In genomic region chr15:103109940-103110339, GRCm38 (mm10) we compare ENCODE assay signal across 27 mouse cellular contexts. TPM values are rescaled to one million over a fixed set of nuclear protein-coding genes. Genes with fewer than 3 reads are reported as not detected.
DNase-seq lines count a peak whose midpoint lies in the region; ATAC-seq lines count a peak whose summit lies in the region.
"Had no signal": no experiment of that assay in that cellular context is flagged by ENCODE, and none has a peak within 500 bp of the region (broad histone marks: within the 10 kb centered on the region; RNA-seq: fewer than 3 reads in every experiment).

No protein-coding gene starts in this region.

- DNase-seq in kidney, adult 11 months: peak; percentile 25
- no peak for DNase-seq in kidney, postnatal 10 days
- DNase-seq in limb, embryonic 11.5 days (ENCODE audit: low spot score): no peak
- DNase-seq in limb, embryonic 10.5 days (ENCODE audit: low spot score): no peak
- peak; percentile 49 for DNase-seq in retina, postnatal 7 days (ENCODE audit: low read depth, low spot score)
- DNase-seq in yolk sac, embryonic 10.5 days (ENCODE audit: low spot score): peak; percentile 43
- DNase-seq in heart, embryonic 10.5 days (ENCODE audit: low spot score): no peak
- DNase-seq: adrenal gland, postnatal 25 days; cerebellum, adult 8-10 months; cerebellum, postnatal 36 days; embryo, embryonic 11 days; layer of hippocampus, adult 9-11 months; liver; liver, postnatal 0 days; right cerebral cortex, postnatal 25 days; thymus, adult 2 months; thymus, postnatal 4 days had no signal

- H3K9me3 ChIP-seq in limb, embryonic 11.5 days (ENCODE audit: control insufficient read depth, low read length): no peaks in the 10 kb centered on the region
- no peaks in the 10 kb centered on the region for H3K9me3 ChIP-seq in limb, embryonic 10.5 days (replicated peaks)
- H3K9me3 ChIP-seq in heart, embryonic 10.5 days: no peaks in the 10 kb centered on the region
- H3K9me3 ChIP-seq: embryonic facial prominence, embryonic 13.5 days; forebrain, embryonic 12.5 days; midbrain, embryonic 10.5 days; neural tube, embryonic 15.5 days had no signal

- WGBS in limb, embryonic 11.5 days: 29% methylated on average over 4 of the region's 4 CpGs
- 28% methylated on average over 4 of the region's 4 CpGs for WGBS in limb, embryonic 10.5 days
- 35% methylated on average over 4 of the region's 4 CpGs for WGBS in heart, embryonic 10.5 days

- 0 out of 2 replicates have a peak, but pooled peaks have one; percentile 18 for ATAC-seq in limb, embryonic 11.5 days (ENCODE audit: insufficient number of reproducible peaks, low FRiP score, low TSS enrichment, low read depth)
- ATAC-seq: liver, postnatal 0 days; lung, postnatal 0 days; midbrain, embryonic 16.5 days had no signal

- H3K27me3 ChIP-seq in limb, embryonic 11.5 days (ENCODE audit: control insufficient read depth, insufficient read depth, low read length): peaks cover 19% of the 10 kb centered on the region
- H3K27me3 ChIP-seq in limb, embryonic 10.5 days (ENCODE audit: low read depth, poor library complexity, severe bottlenecking): peaks cover 88% of the 10 kb centered on the region
- peaks cover 98% of the 10 kb centered on the region for H3K27me3 ChIP-seq in heart, embryonic 10.5 days (ENCODE audit: insufficient read depth, poor library complexity, severe bottlenecking)
- H3K27me3 ChIP-seq: neural tube, embryonic 15.5 days had no signal

- no peak overlapping the region for H3K4me2 ChIP-seq in limb, embryonic 11.5 days (ENCODE audit: low read depth, severe bottlenecking)
- H3K4me2 ChIP-seq: embryonic facial prominence, embryonic 13.5 days; forebrain, embryonic 12.5 days; heart, embryonic 11.5 days; neural tube, embryonic 15.5 days had no signal

- no peak overlapping the region for H3K27ac ChIP-seq in limb, embryonic 11.5 days (replicated peaks; ENCODE audit: low read depth, low read length)
- no peak overlapping the region for H3K27ac ChIP-seq in limb, embryonic 10.5 days
- no peak overlapping the region for H3K27ac ChIP-seq in heart, embryonic 10.5 days
- H3K27ac ChIP-seq: embryonic facial prominence, embryonic 13.5 days; forebrain, embryonic 12.5 days; macrophage; midbrain, embryonic 10.5 days; neural tube, embryonic 15.5 days had no signal

- no peak overlapping the region for H3K4me3 ChIP-seq in limb, embryonic 11.5 days (ENCODE audit: low read depth, low read length)
- no peak overlapping the region for H3K4me3 ChIP-seq in limb, embryonic 10.5 days
- H3K4me3 ChIP-seq in heart, embryonic 10.5 days: no peak overlapping the region
- H3K4me3 ChIP-seq: embryonic facial prominence, embryonic 13.5 days; erythroblast, embryonic 14.5 days; forebrain, embryonic 12.5 days; midbrain, embryonic 10.5 days; myocyte; neural tube, embryonic 15.5 days had no signal

- peaks cover 8% of the 10 kb centered on the region for H3K4me1 ChIP-seq in limb, embryonic 11.5 days (ENCODE audit: control insufficient read depth, insufficient read depth, low read length)
- H3K4me1 ChIP-seq in limb, embryonic 10.5 days: peaks cover 49% of the 10 kb centered on the region
- peaks cover 5% of the 10 kb centered on the region; the same call in 1 of the 2 replicates for H3K4me1 ChIP-seq in heart, embryonic 10.5 days

- no peak overlapping the region for H3K9ac ChIP-seq in limb, embryonic 11.5 days (ENCODE audit: low read length)
- H3K9ac ChIP-seq: embryonic facial prominence, embryonic 13.5 days; forebrain, embryonic 12.5 days; liver, postnatal 0 days; neural tube, embryonic 15.5 days had no signal

- H3K36me3 ChIP-seq in limb, embryonic 11.5 days (ENCODE audit: control insufficient read depth, insufficient read depth, low read length): no peaks in the 10 kb centered on the region
- H3K36me3 ChIP-seq in limb, embryonic 10.5 days: no peaks in the 10 kb centered on the region
- H3K36me3 ChIP-seq in heart, embryonic 10.5 days: no peaks in the 10 kb centered on the region
- H3K36me3 ChIP-seq: embryonic facial prominence, embryonic 13.5 days; forebrain, embryonic 12.5 days; midbrain, embryonic 10.5 days; neural tube, embryonic 15.5 days had no signal

RNA-seq across cellular contexts. Expression of gene Smug1, which starts 57.0 kb away (rescaled TPM):
- 14.4 and 14.7 TPM in 2 replicates for polyA plus RNA-seq in limb, embryonic 11.5 days (2014; fragmentation: Nextera tagmentation; extraction: Ambion mirVana)
- 16.2 and 16.8 TPM in 2 replicates for polyA plus RNA-seq in limb, embryonic 10.5 days (2016; fragmentation: Nextera tagmentation; extraction: Ambion mirVana)
- 16.2 and 19.5 TPM in 2 replicates for polyA plus RNA-seq in heart, embryonic 10.5 days (2016; fragmentation: Nextera tagmentation; extraction: Ambion mirVana)

Comparison
In these comparisons a context has a peak if more than half of its experiments do, and no peak if none do; other contexts are left out.
1. DNase-seq: peak in kidney, adult 11 months (single experiment), retina, postnatal 7 days (single experiment) and yolk sac, embryonic 10.5 days (single experiment); none in kidney, postnatal 10 days (single experiment), limb, embryonic 11.5 days (single experiment), limb, embryonic 10.5 days (single experiment) and heart, embryonic 10.5 days (single experiment).